Mouse (Mus musculus): ENCODE data around the gene Alox8. TPM values are rescaled to one million over a fixed set of nuclear protein-coding genes. Genes with fewer than 3 reads are reported as not detected.
A peak's percentile ranks its signal among the peaks of the same experiment; 100 is the strongest.

Alox8 gene
- not detected for polyA plus RNA-seq (2012; fragmentation: generic; extraction: Trizol)

GRCm38 (mm10) chr11:69197743-69198142, at the start of gene Alox8:
Gene Alox8, minus strand, starts transcription at chr11:69197843.
- peaks cover 50% of the 10 kb centered on the region for H3K27me3 ChIP-seq (ENCODE audit: control insufficient read depth, insufficient read depth, insufficient read length)
- TF ChIP-seq POLR2A (IDR thresholded peaks at IDR 0.05; ENCODE audit: insufficient read length, low read depth) = no peak
- TF ChIP-seq TCF3 (IDR thresholded peaks at IDR 0.05; ENCODE audit: insufficient read length, low read depth) = no peak
- TF ChIP-seq USF1 (IDR thresholded peaks at IDR 0.05; ENCODE audit: low read depth) = no peak
- no peak for TF ChIP-seq MAX (IDR thresholded peaks at IDR 0.05; ENCODE audit: low read depth)
- TF ChIP-seq POLR2AphosphoS2 (IDR thresholded peaks at IDR 0.05; ENCODE audit: insufficient read length, low read depth) = no peak
- TF ChIP-seq E2F4 (IDR thresholded peaks at IDR 0.05; ENCODE audit: insufficient read depth) = no peak
- TF ChIP-seq CEBPB (IDR thresholded peaks at IDR 0.05; ENCODE audit: insufficient read depth, poor library complexity, severe bottlenecking) = no peak
- TF ChIP-seq MYOD1 (IDR thresholded peaks at IDR 0.05; ENCODE audit: control insufficient read depth in 1 of 3, insufficient read length in 2 of 3, low read depth in 2 of 3) = no peak
- no peak for TF ChIP-seq MYOG (IDR thresholded peaks at IDR 0.05; ENCODE audit: control insufficient read depth in 1 of 3, insufficient read depth in 1 of 3, insufficient read length in 2 of 3, low read depth in 2 of 3)
- no peak for TF ChIP-seq TCF12 (IDR thresholded peaks at IDR 0.05; ENCODE audit: insufficient read depth, poor library complexity, severe bottlenecking)
- TF ChIP-seq SRF (IDR thresholded peaks at IDR 0.05; ENCODE audit: control insufficient read depth, insufficient read length, low read depth) = no peak
- no peak for TF ChIP-seq REST (IDR thresholded peaks at IDR 0.05; ENCODE audit: insufficient read depth, insufficient read length)
- H3K4me3 ChIP-seq = no peak within 1 kb of the TSS
- H3K79me2 ChIP-seq (ENCODE audit: control insufficient read depth, insufficient read depth) = no peaks in the 10 kb centered on the region
- H3ac ChIP-seq (ENCODE audit: control insufficient read depth, insufficient read length) = no peak within 1 kb of the TSS
- H3K36me3 ChIP-seq (ENCODE audit: control insufficient read depth, insufficient read depth) = no peaks in the 10 kb centered on the region
- H3K4me2 ChIP-seq (ENCODE audit: low read depth) = no peak within 1 kb of the TSS

GRCm38 (mm10) chr11:69245643-69246042, 48.0 kb upstream of the Alox8 start:
- no peak overlapping the region for H3K4me3 ChIP-seq

GRCm38 (mm10) chr11:69244911-69245310, 47.3 kb upstream of the Alox8 start:
- Histone ChIP-seq H3K4me3 (no peak overlapping the region), H3K79me2 (ENCODE audit: control insufficient read depth, insufficient read depth) (no peaks in the 10 kb centered on the region), H3ac (ENCODE audit: control insufficient read depth, insufficient read length) (no peak overlapping the region), H3K27me3 (ENCODE audit: control insufficient read depth, insufficient read depth, insufficient read length) (peaks cover 9% of the 10 kb centered on the region), H3K4me2 (ENCODE audit: low read depth) (peak overlapping the region; percentile 78), H3K36me3 (ENCODE audit: control insufficient read depth, insufficient read depth) (no peaks in the 10 kb centered on the region)
- TF ChIP-seq REST (IDR thresholded peaks at IDR 0.05; ENCODE audit: insufficient read depth, insufficient read length) (no peak), MYOG (IDR thresholded peaks at IDR 0.05; ENCODE audit: control insufficient read depth in 1 of 3, insufficient read depth in 1 of 3, insufficient read length in 2 of 3, low read depth in 2 of 3) (no peak), POLR2AphosphoS2 (IDR thresholded peaks at IDR 0.05; ENCODE audit: insufficient read length, low read depth) (no peak), TCF3 (IDR thresholded peaks at IDR 0.05; ENCODE audit: insufficient read length, low read depth) (no peak), USF1 (IDR thresholded peaks at IDR 0.05; ENCODE audit: low read depth) (no peak), CEBPB (IDR thresholded peaks at IDR 0.05; ENCODE audit: insufficient read depth, poor library complexity, severe bottlenecking) (no peak), SRF (IDR thresholded peaks at IDR 0.05; ENCODE audit: control insufficient read depth, insufficient read length, low read depth) (no peak), MYOD1 (IDR thresholded peaks at IDR 0.05; ENCODE audit: control insufficient read depth in 1 of 3, insufficient read length in 2 of 3, low read depth in 2 of 3) (no peak), POLR2A (IDR thresholded peaks at IDR 0.05; ENCODE audit: insufficient read length, low read depth) (no peak), TCF12 (IDR thresholded peaks at IDR 0.05; ENCODE audit: insufficient read depth, poor library complexity, severe bottlenecking) (no peak), E2F4 (IDR thresholded peaks at IDR 0.05; ENCODE audit: insufficient read depth) (no peak), MAX (IDR thresholded peaks at IDR 0.05; ENCODE audit: low read depth) (no peak)

More at GRCm38 (mm10) chr11:69245643-69246042, 48.0 kb upstream of the Alox8 start:
- Histone ChIP-seq H3K79me2 (ENCODE audit: control insufficient read depth, insufficient read depth) (no peaks in the 10 kb centered on the region), H3K36me3 (ENCODE audit: control insufficient read depth, insufficient read depth) (no peaks in the 10 kb centered on the region), H3ac (ENCODE audit: control insufficient read depth, insufficient read length) (no peak overlapping the region), H3K4me2 (ENCODE audit: low read depth) (peak overlapping the region; percentile 78), H3K27me3 (ENCODE audit: control insufficient read depth, insufficient read depth, insufficient read length) (peaks cover 8% of the 10 kb centered on the region)
- TF ChIP-seq POLR2AphosphoS2 (IDR thresholded peaks at IDR 0.05; ENCODE audit: insufficient read length, low read depth) (no peak), POLR2A (IDR thresholded peaks at IDR 0.05; ENCODE audit: insufficient read length, low read depth) (no peak), REST (IDR thresholded peaks at IDR 0.05; ENCODE audit: insufficient read depth, insufficient read length) (no peak), MAX (IDR thresholded peaks at IDR 0.05; ENCODE audit: low read depth) (no peak), MYOD1 (IDR thresholded peaks at IDR 0.05; ENCODE audit: control insufficient read depth in 1 of 3, insufficient read length in 2 of 3, low read depth in 2 of 3) (no peak)

GRCm38 (mm10) chr11:69236926-69237260, 39.2 kb upstream of the Alox8 start, which contains the start of gene Gucy2e:
Gene Gucy2e, minus strand, starts transcription at chr11:69237036.
- no peaks in the 10 kb centered on the region for H3K36me3 ChIP-seq (ENCODE audit: control insufficient read depth, insufficient read depth)
- no peak within 1 kb of the TSS for H3ac ChIP-seq (ENCODE audit: control insufficient read depth, insufficient read length)
- TF ChIP-seq CEBPB (IDR thresholded peaks at IDR 0.05; ENCODE audit: insufficient read depth, poor library complexity, severe bottlenecking) = no peak
- no peak for TF ChIP-seq MYOD1 (IDR thresholded peaks at IDR 0.05; ENCODE audit: control insufficient read depth in 1 of 3, insufficient read length in 2 of 3, low read depth in 2 of 3)
- TF ChIP-seq TCF3 (IDR thresholded peaks at IDR 0.05; ENCODE audit: insufficient read length, low read depth) = no peak
- TF ChIP-seq MYOG (IDR thresholded peaks at IDR 0.05; ENCODE audit: control insufficient read depth in 1 of 3, insufficient read depth in 1 of 3, insufficient read length in 2 of 3, low read depth in 2 of 3) = no peak
- no peak for TF ChIP-seq REST (IDR thresholded peaks at IDR 0.05; ENCODE audit: insufficient read depth, insufficient read length)
- TF ChIP-seq E2F4 (IDR thresholded peaks at IDR 0.05; ENCODE audit: insufficient read depth) = no peak
- no peak for TF ChIP-seq POLR2A (IDR thresholded peaks at IDR 0.05; ENCODE audit: insufficient read length, low read depth)
- H3K79me2 ChIP-seq (ENCODE audit: control insufficient read depth, insufficient read depth) = no peaks in the 10 kb centered on the region
- H3K4me2 ChIP-seq (ENCODE audit: low read depth) = peak within 1 kb of the TSS; percentile 37
- no peak within 1 kb of the TSS for H3K4me3 ChIP-seq
- H3K27me3 ChIP-seq (ENCODE audit: control insufficient read depth, insufficient read depth, insufficient read length) = peaks cover 20% of the 10 kb centered on the region

Measured in myocyte (in vitro differentiated cells).